Mouse (Mus musculus): ENCODE results near the gene Dpyd.

Dpyd gene

DNA sequence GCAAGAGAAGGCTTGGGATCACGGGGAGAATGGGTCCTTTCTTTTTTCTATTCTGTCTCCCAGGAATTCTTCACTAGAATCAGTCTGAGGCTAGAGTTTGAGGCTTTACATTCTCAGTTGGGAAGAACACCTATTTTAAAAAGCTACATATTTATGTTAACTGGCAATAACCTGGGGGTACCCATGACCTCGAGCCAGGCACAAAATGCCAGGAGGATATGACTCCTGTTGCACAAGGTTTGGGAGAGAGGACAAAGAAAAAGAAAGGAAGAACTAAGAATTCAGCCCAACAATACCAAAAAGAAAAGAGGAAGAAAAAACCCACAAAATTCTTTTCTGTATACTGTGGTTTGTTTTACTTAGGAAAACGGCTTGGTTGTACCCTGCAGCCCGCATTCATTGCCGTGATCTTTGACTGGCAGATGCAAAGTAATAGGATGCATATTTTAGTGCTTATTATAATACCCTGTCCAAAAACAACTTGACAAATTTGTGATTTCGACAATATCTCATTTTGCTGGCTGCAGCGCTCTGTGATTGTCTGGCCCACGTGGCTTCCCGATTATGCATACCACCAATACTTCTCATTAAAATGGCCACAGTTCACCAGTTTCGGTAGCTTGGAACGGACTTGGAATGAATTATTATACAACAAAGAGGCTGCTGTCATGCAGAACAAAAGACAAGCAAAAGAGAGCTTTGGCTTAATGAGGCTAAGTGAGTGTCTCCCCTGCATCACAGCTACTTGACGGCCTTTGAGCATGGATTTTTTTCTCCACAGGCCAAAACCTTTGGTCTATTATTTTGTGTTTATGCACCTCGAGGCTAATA, 799.8 kb downstream of the Dpyd start:
- DNase-seq (ENCODE audit: low spot score), result peak; percentile 87

DNA sequence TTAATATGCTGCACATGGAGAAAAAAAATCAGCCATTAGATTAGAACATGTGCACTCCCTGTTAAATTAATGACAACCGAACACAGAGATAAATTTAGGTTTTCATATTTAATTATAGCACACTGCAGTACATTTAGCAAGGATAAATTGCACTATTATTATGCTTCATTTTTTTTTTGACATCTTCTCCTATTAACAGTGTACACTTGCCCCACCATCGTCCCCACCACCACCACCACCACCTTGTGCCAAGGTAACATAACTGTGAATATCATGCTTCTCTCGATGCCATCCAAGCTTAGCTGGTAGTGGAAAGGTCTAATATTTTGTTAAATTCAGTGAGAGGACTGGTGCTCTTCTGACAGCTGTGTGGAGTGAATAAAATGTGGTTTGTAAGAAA, 800.5 kb downstream of the Dpyd start:
- no peak for DNase-seq (ENCODE audit: low spot score)

DNA sequence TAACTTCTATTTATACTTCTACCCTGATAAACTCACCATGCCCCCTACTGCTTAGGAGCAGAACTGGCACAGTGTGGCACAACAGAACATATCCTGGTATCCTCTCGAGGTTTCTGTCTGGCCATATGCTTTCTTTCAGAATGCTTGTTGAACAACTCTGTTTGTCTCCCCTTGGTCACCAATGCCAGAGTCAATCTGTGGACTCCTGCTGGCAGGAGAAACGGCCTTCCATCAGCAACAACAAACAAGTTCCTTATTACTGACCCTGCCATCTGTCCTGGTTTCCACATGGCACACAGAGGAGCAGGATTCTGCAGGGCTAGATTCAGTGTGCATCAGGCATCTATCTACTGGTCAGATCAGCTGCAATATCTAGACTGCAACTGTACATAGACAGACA, 807.0 kb downstream of the Dpyd start:
- peak; percentile 44 for DNase-seq (ENCODE audit: low spot score)

DNA sequence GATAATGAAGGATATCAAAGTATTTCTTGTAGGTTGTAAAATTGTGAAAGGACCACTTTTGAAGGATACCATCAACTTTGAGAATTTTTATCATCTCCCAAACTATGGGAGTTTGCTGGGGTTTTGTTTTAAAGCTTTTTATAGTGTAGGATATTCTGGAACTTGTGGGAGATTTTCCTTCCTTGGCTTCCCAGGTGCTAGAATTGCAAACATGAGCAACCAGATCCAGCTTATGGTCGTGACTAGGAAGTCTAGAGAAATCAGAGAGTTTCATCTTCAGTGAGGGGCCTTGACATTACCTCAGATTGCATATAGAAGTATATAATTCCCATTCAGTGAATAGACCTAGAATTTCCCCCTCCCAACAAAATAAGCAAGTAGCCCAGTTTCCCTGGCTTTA, 819.2 kb downstream of the Dpyd start:
- no peak for DNase-seq (ENCODE audit: low spot score)

DNA sequence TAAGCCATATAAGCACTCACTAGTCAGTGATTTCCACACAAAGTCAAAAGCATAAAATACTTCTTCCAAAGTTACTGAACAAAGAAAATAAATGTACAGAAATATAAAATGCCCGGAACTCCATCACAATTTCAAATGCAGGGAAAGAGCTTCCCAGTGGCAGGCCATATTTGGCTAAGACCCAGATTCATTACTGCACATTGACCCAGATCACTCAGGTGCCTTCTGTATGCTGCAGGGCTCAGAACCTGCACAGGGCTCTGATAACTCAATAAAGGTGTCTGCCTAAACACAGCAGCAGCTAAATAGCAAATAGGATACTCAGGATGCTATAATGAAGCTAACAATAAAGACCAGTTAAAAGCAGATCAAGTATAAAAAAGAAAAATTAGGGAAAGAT, 820.5 kb downstream of the Dpyd start:
- DNase-seq (ENCODE audit: low spot score), result no peak

DNA sequence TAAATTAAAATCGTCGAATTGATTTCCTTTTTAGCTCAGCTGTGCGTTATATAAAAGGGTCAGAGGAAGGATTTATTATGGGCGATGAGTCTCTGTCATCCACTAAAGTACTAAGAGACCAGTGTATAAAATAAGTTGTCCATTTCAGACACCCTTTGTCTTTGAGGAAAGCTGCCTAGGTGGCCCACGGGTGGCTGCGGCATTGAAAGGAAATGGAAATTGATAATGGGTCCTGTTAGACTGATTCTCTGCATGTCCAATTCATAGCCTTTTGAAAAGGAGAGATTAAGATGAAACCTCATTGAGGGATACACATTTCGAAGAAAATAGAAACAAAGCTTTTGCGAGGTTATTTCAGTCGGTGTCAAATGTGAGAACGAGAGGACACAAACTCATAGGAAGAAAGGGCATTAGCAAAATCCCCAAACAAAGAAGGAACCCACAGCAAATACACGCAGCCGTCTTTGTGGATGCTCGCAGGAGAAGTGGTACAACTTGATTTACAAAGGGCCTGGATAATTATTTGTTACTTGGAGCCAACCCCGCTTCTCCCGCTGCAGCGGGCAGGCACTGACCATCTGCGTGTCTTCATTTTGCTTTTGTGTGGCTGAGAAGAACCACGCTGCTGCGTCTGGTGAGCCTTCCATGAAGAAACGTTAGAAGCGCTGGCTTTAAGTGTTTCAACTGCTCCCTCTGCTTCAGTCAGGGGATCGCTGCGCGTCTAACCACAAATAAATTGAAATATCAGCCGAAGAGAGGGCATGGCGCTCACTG, 825.6 kb downstream of the Dpyd start:
- peak; percentile 59 for DNase-seq (ENCODE audit: low spot score)

DNA sequence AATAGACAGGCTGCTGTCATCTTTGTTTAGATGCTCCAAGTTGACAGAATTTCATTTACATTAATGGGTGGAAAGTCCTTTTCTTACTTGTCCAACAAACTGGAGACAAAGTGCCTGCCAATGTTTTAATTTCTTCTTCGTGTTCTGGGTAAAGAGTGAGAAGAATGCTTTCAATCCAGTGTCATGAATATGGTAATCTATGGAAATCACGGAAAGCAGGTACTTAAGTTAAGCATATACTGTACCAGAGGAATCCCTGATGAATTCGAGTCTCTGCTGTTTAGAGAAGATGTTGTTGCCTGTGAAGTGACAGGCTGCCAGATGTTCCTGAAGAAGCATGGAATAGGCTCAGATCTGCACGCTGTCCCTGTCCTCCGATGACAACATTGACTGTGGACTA, 835.3 kb downstream of the Dpyd start:
- DNase-seq (ENCODE audit: low spot score), result no peak

DNA sequence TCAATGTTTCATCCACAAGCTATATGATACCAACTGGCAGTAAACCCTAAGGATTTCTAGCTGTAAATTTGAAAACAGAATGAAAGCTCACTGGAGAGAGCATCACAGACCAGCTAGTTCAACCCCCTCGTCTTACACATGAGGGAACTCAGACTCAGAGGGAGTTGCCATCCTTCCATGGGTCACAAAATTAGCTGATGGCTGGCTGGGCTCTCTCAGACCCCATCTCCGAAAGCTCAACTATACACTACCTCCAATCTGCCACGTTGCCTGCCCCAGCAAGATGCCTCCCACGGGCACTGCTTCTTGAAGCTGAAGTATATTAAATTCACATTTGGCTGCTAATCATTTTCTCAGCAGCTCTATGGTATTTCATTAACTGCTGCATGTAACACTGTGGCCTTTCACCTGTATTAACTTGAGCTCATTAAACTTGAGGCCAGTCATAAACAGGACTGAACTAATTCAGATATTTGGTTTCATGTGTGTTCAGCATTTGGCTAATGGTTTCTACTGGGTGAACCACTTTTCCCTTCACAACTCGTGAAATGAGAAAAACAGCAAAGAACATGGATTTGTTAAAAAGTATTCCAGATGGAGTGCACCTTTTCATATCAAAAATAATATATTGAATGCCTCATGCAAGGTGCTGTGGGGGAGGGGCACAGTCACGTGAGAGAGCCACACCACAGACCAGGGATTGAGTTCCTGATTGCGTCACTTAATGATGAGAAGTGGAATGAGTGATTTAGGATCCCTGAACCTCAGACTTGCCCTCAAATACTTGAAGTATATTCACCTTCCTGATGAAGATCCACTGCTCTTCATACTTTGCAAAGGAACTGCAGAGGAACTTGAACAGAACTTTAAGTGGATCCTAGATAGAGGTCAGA, 841.2 kb downstream of the Dpyd start:
- no peak for DNase-seq (ENCODE audit: low spot score)

DNA sequence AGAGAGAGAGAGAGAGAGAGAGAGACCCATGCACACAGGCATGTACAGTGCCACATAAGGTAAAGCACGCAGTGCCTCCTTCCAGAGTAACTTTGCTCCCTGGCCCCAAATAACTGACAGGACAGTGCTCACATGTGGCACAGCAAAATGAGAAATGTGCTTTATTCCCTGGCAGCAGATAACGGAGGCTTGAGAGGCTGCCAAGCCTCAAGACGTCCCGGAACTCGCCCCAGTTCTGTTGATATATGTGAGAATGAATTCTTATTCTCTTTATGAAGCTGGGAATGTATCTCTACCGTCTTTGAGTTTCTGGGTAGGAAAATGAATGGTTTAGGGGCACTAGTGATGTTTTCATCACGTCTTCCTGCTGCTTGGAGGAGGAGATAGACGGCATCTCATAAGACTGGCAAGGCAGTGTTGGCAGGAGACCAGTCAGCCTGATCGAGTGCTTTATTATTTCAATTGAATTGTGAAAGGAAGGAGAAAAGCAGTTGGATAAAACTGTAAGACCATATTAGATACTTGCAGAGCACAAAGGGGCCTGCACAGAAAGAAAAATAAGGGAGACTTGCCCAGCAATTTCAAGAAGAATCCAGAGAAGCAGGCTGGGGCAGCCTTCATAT, 857.3 kb downstream of the Dpyd start:
- no peak for DNase-seq (ENCODE audit: low spot score)

DNA sequence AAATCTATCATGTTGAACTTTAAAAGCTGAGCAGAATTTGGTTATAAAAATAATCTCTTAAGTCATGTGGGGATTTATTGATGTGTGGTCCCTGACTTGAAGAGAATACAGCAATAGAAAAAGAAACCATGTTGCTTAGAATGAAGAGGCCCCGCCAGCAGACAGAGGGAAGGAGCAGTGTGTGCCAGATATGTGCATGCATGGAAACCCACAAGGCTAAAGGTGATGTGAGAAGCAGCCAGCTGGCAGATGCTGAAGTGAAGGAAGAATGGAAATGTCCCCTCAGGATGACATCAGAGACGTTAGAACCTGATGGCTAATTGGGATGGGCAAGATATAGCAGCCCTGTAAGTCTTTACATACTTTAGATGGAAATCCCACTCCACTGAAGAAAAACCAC, 857.8 kb downstream of the Dpyd start:
- no peak for DNase-seq (ENCODE audit: low spot score)

DNA sequence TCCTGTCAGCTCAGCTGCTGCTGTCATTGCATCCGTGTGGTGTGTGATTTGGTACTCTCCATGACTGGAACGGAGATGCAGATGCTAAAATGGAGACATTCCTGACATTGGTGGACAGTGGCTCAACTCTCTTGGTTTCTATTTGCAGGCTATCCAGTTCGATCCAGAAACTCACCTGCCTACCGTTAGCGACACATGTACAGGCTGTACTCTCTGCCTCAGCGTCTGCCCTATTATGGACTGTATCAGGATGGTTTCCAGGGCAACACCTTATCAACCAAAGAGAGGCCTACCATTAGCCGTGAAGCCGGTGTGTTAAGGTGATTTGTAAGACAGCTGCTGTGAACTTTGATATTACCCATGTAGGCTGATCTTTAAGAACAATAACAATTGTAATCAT, 869.4 kb downstream of the Dpyd start:
- DNase-seq (ENCODE audit: low spot score), result no peak

DNA sequence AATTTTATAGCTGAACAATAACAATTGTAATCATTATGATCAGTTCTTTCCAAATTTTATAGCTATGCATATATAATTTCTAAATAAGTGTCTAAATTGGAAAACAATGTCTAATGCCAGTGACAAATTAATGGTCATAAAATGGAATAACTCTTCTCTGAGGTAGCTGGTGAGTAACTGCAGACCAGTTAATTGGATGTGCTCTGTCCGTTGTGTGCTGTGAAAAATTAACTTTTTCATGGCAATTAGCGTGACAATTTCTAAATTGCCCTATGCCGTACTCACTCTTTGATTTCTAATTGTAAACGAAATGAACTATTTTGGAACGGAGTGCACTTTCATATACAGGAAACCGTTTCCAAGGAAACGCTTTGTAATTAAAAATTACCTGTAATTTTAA, 869.8 kb downstream of the Dpyd start:
- no peak for DNase-seq (ENCODE audit: low spot score)

DNA sequence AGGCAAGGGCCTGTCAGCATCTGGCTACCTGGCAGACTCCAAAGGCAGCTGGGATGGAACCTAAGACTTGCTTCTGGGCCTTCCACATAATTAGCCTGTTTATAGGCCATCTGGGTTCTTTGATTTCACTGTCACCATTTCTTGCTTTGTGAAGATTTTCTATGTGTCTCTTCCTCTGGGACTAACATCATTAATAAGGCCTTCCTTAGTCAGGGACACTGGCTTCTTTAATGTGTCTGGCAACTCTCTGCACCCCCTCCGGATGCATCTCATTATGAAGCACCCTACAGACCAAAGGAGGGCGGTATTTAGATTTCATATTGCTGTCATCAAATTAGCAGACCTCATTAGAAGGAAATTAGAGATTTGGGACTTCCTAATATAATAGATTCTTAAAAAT, 885.6 kb downstream of the Dpyd start:
- no peak for DNase-seq (ENCODE audit: low spot score)

DNA sequence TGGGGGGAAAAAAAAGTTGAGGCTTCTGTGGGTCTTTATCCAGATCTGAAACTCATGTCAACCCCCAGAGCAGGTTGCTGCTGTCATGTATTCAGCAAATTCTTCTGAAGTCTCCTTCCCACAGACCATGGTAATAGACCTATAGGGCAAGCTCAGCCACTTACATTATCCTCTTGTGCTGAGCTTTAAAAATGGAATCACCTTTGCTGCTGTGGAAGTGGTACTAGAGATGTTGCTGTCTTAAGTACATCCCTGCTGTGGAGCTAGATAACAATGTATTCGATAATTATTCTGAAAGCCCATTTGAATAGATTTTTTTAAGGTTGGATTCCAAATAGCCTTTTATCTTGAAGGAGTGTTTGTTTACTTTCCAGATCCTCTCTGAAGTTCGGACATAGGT, 902.1 kb downstream of the Dpyd start:
- DNase-seq (ENCODE audit: low spot score), result no peak

DNA sequence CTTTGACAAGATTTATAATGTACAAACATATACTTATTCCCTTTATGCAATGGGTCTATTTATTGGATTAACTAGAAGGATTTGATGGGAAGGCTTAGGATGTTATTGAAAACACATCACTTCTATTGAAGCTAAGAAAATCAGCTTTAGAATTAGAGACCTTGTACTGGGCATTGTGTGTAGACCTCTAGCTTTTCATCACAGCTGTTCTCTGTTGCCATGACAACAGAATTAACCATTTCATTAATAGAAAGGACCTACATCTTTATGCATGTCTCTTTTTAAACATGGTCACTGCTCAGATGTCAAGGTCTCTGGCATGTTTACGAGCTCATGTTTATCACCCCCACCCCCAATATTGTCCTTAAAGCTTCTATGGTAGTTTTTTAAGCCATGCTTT, 902.5 kb downstream of the Dpyd start:
- DNase-seq (ENCODE audit: low spot score), result peak; percentile 29

DNA sequence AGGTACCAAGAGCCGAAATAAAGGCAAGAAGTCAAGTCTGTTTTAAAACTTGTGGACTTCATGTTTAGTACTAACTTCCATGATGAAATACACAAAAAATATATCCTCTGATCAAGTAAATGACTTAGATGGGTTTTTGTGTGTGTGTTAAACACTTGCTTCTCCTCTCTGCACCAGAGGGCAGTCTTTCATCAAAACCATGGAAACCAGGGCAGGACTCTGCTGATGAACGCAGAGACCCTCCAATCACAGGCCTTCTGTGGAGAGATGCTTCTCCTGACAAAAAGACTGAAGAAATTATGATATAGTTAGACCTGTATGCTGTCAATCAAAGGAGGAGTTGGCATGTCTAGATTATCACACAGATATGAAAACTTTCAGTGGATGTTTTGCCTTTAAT, 905.8 kb downstream of the Dpyd start:
- DNase-seq (ENCODE audit: low spot score), result peak; percentile 17

All from retina, embryonic 14.5 days (tissue).